7 mouse cellular contexts compared by ENCODE assay signal in genomic region chr12:14150936-14151631, GRCm38 (mm10). TPM values are rescaled to one million over a fixed set of nuclear protein-coding genes. Genes with fewer than 3 reads are reported as not detected.
DNase-seq lines count a peak whose midpoint lies in the region; ATAC-seq lines count a peak whose summit lies in the region.

No protein-coding gene starts in this region.

- peaks cover 26% of the 10 kb centered on the region for H3K27me3 ChIP-seq in kidney, embryonic 14.5 days (ENCODE audit: control insufficient read depth, insufficient read depth, low read length)
- H3K27me3 ChIP-seq in limb, embryonic 13.5 days, result peaks cover 50% of the 10 kb centered on the region
- H3K27me3 ChIP-seq in neural tube, embryonic 12.5 days (replicated peaks), result peaks cover 25% of the 10 kb centered on the region

- H3K27ac ChIP-seq in kidney, embryonic 14.5 days (ENCODE audit: low read depth, low read length), result no peak overlapping the region
- H3K27ac ChIP-seq in limb, embryonic 13.5 days, result no peak overlapping the region
- no peak overlapping the region for H3K27ac ChIP-seq in neural tube, embryonic 12.5 days

- H3K36me3 ChIP-seq in kidney, embryonic 14.5 days (ENCODE audit: control insufficient read depth, insufficient read depth, low read length), result no peaks in the 10 kb centered on the region
- no peaks in the 10 kb centered on the region for H3K36me3 ChIP-seq in limb, embryonic 13.5 days
- H3K36me3 ChIP-seq in neural tube, embryonic 12.5 days, result no peaks in the 10 kb centered on the region

- DNase-seq in adrenal gland, adult 2 months, result peak; percentile 31
- DNase-seq in cerebellum, adult 9-10 months, result peak; percentile 14
- peak; percentile 29 to 35 for DNase-seq in frontal cortex, postnatal 14 days (ENCODE audit: low spot score in 2 of 2)
- DNase-seq in spleen, postnatal 36 days (ENCODE audit: low spot score in 2 of 2), result no peak

- no peaks in the 10 kb centered on the region for H3K9me3 ChIP-seq in kidney, embryonic 14.5 days (ENCODE audit: control insufficient read depth, low read length)
- H3K9me3 ChIP-seq in limb, embryonic 13.5 days, result no peaks in the 10 kb centered on the region
- no peaks in the 10 kb centered on the region for H3K9me3 ChIP-seq in neural tube, embryonic 12.5 days

- H3K4me2 ChIP-seq in kidney, embryonic 14.5 days (replicated peaks; ENCODE audit: low read depth, low read length), result peak overlapping the region; percentile 88
- peak overlapping the region; percentile 82 for H3K4me2 ChIP-seq in limb, embryonic 13.5 days (replicated peaks)
- H3K4me2 ChIP-seq in neural tube, embryonic 12.5 days (replicated peaks), result peak overlapping the region; percentile 90

- peak overlapping the region; percentile 54 for H3K4me3 ChIP-seq in kidney, embryonic 14.5 days (ENCODE audit: low read length)
- peak overlapping the region; percentile 56 for H3K4me3 ChIP-seq in limb, embryonic 13.5 days
- H3K4me3 ChIP-seq in neural tube, embryonic 12.5 days, result peak overlapping the region; percentile 61

- WGBS in kidney, embryonic 14.5 days, result 4% methylated on average over 19 of the region's 19 CpGs
- 9% methylated on average over 19 of the region's 19 CpGs for WGBS in limb, embryonic 13.5 days
- 6% methylated on average over 19 of the region's 19 CpGs for WGBS in neural tube, embryonic 12.5 days

- ATAC-seq in kidney, embryonic 14.5 days (ENCODE audit: low FRiP score, low TSS enrichment), result 0 out of 2 replicates have a peak, but pooled peaks have one; percentile 12
- ATAC-seq in limb, embryonic 13.5 days (ENCODE audit: low FRiP score, low read depth), result no peak
- ATAC-seq in neural tube, embryonic 12.5 days (ENCODE audit: low FRiP score, low read depth), result peak; percentile 49

- 0 out of 2 replicates have a peak, but pooled peaks cover 8% of the 10 kb centered on the region for H3K4me1 ChIP-seq in kidney, embryonic 14.5 days (ENCODE audit: control insufficient read depth, insufficient read depth, low read length)
- peaks cover 27% of the 10 kb centered on the region for H3K4me1 ChIP-seq in limb, embryonic 13.5 days
- peaks cover 12% of the 10 kb centered on the region; the same call in 1 of the 2 replicates for H3K4me1 ChIP-seq in neural tube, embryonic 12.5 days

- H3K9ac ChIP-seq in kidney, embryonic 14.5 days (ENCODE audit: low read depth, low read length), result no peak overlapping the region
- H3K9ac ChIP-seq in limb, embryonic 13.5 days, result peak overlapping the region; percentile 56
- peak overlapping the region; percentile 64 for H3K9ac ChIP-seq in neural tube, embryonic 12.5 days

RNA-seq across cellular contexts. Expression of gene Fam84a, which starts 0.8 kb away (rescaled TPM):
- total RNA-seq in adrenal gland, adult 2 months (2021), result 10 to 100 TPM in 1 of 2 experiments, 1 to 10 TPM in 1; 2.0 to 12.9 TPM
- polyA plus RNA-seq in adrenal gland, adult 2 months (2012; rRNA removed), result 9.2 and 15.0 TPM in 2 replicates
- polyA plus RNA-seq in kidney, embryonic 14.5 days (2014; fragmentation: Nextera tagmentation; extraction: Ambion mirVana), result 7.9 and 10.4 TPM in 2 replicates
- polyA plus RNA-seq in limb, embryonic 13.5 days (2015; fragmentation: Nextera tagmentation; extraction: Ambion mirVana), result 11.2 and 14.3 TPM in 2 replicates
- polyA plus RNA-seq in neural tube, embryonic 12.5 days (2016; fragmentation: Nextera tagmentation; extraction: Ambion mirVana), result 38.5 and 39.0 TPM in 2 replicates

Comparison
In these comparisons a context has a peak if more than half of its experiments do, and no peak if none do; other contexts are left out.
1. DNase-seq: peak in adrenal gland, adult 2 months (single experiment), cerebellum, adult 9-10 months (single experiment) and frontal cortex, postnatal 14 days (2 of 2); none in spleen, postnatal 36 days (0 of 2).
2. Peak in every context shown above with its lines, with median percentiles within 50 percentile points of each other: H3K4me2 ChIP-seq and H3K4me3 ChIP-seq.